Mouse (Mus musculus) midbrain, postnatal 0 days (tissue): Measurements from ENCODE around the gene Fam19a4. TPM values are rescaled to one million over a fixed set of nuclear protein-coding genes. Genes with fewer than 3 reads are reported as not detected.

ENCODE experiments used
- ATAC-seq: fragments of 200-750 bp; cut with Nextera tagmentation; 2 replicates; pipeline ENCODE4 v1.8.0; 2017; ENCODE audit warnings: moderate number of reproducible peaks, mild to moderate bottlenecking, moderate TSS enrichment, moderate library complexity; ENCODE audit not compliant: low FRiP score
- DNase-seq: peaks from one replicate; pipeline ENCODE4 v3.0.0-alpha.2; 2015; ENCODE audit warnings: low spot score
- H3K27ac ChIP-seq: fragments of 300-500 bp; sonication (generic); 2 replicates; pipeline ENCODE4 v1.5.1; 2014; ENCODE audit warnings: low read depth, mild to moderate bottlenecking, low read length, mixed read lengths
- H3K27me3 ChIP-seq: fragments of 300-500 bp; sonication (generic); 2 replicates; pipeline ENCODE4 v1.6.1; 2014; ENCODE audit warnings: low read length, control low read depth, mixed read lengths; ENCODE audit not compliant: insufficient read depth
- H3K36me3 ChIP-seq: fragments of 300-500 bp; sonication (generic); 2 replicates; pipeline ENCODE4 v1.6.1; 2014; ENCODE audit warnings: low read length, control low read depth, mixed read lengths; ENCODE audit not compliant: insufficient read depth
- H3K4me1 ChIP-seq: fragments of 300-500 bp; sonication (generic); 2 replicates; pipeline ENCODE4 v1.6.1; 2014; ENCODE audit warnings: mild to moderate bottlenecking, control low read depth, antibody characterized with exemption, low read length, mixed read lengths; ENCODE audit not compliant: insufficient read depth
- H3K4me2 ChIP-seq: fragments of 300-500 bp; sonication (generic); 2 replicates; pipeline ENCODE4 v1.6.1; 2014; ENCODE audit warnings: low read depth, mild to moderate bottlenecking, low read length, mixed read lengths; ENCODE audit not compliant: poor library complexity, severe bottlenecking
- H3K4me3 ChIP-seq: fragments of 300-500 bp; sonication (generic); 2 replicates; pipeline ENCODE4 v1.5.1; 2014; ENCODE audit warnings: low read depth, mild to moderate bottlenecking, low read length, moderate library complexity
- H3K9ac ChIP-seq: fragments of 300-500 bp; sonication (generic); replicated peaks from 2 replicates; pipeline ENCODE4 v1.6.1; 2014; ENCODE audit warnings: mild to moderate bottlenecking, low read length, moderate library complexity, mixed read lengths; ENCODE audit not compliant: poor library complexity, severe bottlenecking
- H3K9me3 ChIP-seq: fragments of 300-500 bp; sonication (generic); 2 replicates; pipeline ENCODE4 v1.6.1; 2016; ENCODE audit warnings: low read length, control low read depth
- CTCF ChIP-seq: IDR thresholded peaks from 2 replicates; pipeline ENCODE4 v1.5.1; 2016; ENCODE audit warnings: antibody characterized with exemption, mild to moderate bottlenecking
- WGBS: fragments of 180-500 bp; shearing (Covaris S2); extraction: QIAGEN DNeasy Blood & Tissue Kit; methylation state at CpG from one replicate; pipeline ENCODE4 v1.1.7; 2014; 5-methylcytosine and 5-hydroxymethylcytosine counted together
- polyA plus RNA-seq: library from polyadenylated mRNA; unstranded; fragments of >200 nt; fragmentation: Nextera tagmentation; extraction: Ambion mirVana; gene quantifications from 2 replicates; pipeline ENCODE4 v1.2.1, GENCODE M21; 2015
- total RNA-seq: library from RNA; depleted of rRNA; stranded (reverse); fragments of >200 nt; gene quantifications from 2 replicates; pipeline ENCODE4 v1.2.3, GENCODE M21; 2014; rRNA removed

Gene Fam19a4
- total RNA-seq = 4.0 and 5.7 TPM in 2 replicates
- polyA plus RNA-seq = 4.6 and 4.8 TPM in 2 replicates

DNA sequence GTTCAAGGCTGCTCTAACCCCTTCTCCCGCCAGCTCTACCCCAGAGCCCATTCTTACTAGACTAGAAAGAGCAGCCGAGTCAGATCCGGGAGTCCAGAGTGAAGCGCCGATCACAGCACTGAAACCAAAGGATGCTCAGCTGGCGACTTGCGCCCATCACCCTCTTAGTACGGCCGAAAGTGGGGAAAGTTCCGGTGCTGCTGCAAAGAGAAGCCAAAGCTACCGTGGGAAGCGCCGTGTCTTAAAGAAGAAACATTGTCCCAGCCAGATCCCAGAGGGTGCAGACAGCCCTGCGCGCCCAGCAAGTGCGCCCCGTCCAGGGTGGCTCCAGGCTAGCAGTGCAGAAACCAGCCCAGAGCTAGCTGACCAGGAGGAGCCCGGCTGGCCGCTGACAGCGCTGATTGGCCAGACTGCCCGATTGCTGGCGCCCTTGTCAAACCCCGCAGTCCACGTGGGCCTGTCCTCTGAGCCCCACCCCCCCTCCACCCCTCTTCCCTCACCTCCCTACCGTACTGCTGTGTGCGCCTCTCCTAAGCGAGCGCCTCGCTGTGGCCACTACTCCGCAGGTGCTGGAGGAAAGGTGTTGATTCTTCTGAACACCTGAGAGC lies at the start of gene Fam19a4:
Gene Fam19a4 (minus strand): TSS at position 340 of the 608 bp plus-strand sequence.
- Histone ChIP-seq H3K4me3 (peak within 1 kb of the TSS; percentile 37), H3K9ac (no peak within 1 kb of the TSS), H3K27me3 (peaks cover 15% of the 10 kb centered on the region), H3K9me3 (no peaks in the 10 kb centered on the region), H3K36me3 (no peaks in the 10 kb centered on the region), H3K4me1 (no peaks in the 10 kb centered on the region), H3K27ac (no peak within 1 kb of the TSS), H3K4me2 (peak within 1 kb of the TSS; percentile 62)
- DNase-seq (peak; percentile 63), ATAC-seq (peak; percentile 71)
- 2% methylated on average over 30 of the region's 30 CpGs for WGBS
- peak; percentile 43; the same call in 1 of the 2 replicates for TF ChIP-seq CTCF

GRCm38 (mm10) chr6:97106777-97107176 lies 46.6 kb upstream of the Fam19a4 start:
- DNase-seq (peak; percentile 92), ATAC-seq (peak; percentile 68; the same call in 1 of the 2 replicates)
- no peak overlapping the region for H3K27ac ChIP-seq
- H3K4me3 ChIP-seq = no peak overlapping the region
- H3K36me3 ChIP-seq = no peaks in the 10 kb centered on the region
- peaks cover 2% of the 10 kb centered on the region; the same call in 1 of the 2 replicates for H3K4me1 ChIP-seq
- peak; percentile 98 for TF ChIP-seq CTCF
- H3K9ac ChIP-seq = no peak overlapping the region
- H3K27me3 ChIP-seq = no peaks in the 10 kb centered on the region
- WGBS = 14% methylated on average over 2 of the region's 2 CpGs
- H3K4me2 ChIP-seq = no peak overlapping the region
- no peaks in the 10 kb centered on the region for H3K9me3 ChIP-seq

- Histone ChIP-seq H3K4me2 (no peak overlapping the region), H3K36me3 (no peaks in the 10 kb centered on the region), H3K9me3 (no peaks in the 10 kb centered on the region), H3K4me1 (peaks cover 2% of the 10 kb centered on the region; the same call in 1 of the 2 replicates), H3K27ac (no peak overlapping the region), H3K4me3 (no peak overlapping the region), H3K27me3 (no peaks in the 10 kb centered on the region), H3K9ac (no peak overlapping the region)
- peak; percentile 13; the same call in 1 of the 2 replicates for TF ChIP-seq CTCF
- DNase-seq (no peak), ATAC-seq (no peak)
- WGBS = 84% methylated on average over 8 of the region's 8 CpGs
These were observed 45.9 kb upstream of the Fam19a4 start for GRCm38 (mm10) chr6:97106106-97106505.

DNA sequence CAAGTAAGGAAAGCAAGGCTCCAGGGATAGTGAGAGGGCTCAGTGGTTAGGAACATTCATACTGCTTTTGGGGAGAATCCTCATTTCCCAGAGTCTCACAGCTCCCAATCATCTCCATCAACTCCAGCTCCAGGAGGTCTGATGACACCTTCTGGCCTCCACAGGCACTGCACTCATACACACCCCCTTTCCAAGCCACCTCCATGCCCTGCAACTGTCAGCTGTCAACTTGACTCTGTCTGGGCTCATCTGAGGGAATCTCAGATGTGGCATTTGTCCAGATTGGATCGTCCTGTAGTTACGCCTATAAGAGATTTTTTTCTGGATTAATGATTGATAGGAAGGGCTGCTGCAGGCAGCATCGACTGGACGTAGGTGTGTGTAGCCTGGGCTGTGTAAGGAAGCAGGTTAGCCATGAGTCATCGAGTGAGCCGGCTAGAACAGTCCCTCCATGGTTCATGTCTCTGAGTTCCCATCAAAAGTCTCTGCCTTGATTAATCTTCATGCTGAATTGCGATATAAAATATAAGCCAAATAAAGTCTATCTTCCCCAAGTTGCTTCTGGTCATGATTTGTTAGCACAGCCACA lies 44.1 kb upstream of the Fam19a4 start:
- WGBS = 84% methylated on average over 7 of the region's 7 CpGs
- peak; percentile 15 for DNase-seq

DNA sequence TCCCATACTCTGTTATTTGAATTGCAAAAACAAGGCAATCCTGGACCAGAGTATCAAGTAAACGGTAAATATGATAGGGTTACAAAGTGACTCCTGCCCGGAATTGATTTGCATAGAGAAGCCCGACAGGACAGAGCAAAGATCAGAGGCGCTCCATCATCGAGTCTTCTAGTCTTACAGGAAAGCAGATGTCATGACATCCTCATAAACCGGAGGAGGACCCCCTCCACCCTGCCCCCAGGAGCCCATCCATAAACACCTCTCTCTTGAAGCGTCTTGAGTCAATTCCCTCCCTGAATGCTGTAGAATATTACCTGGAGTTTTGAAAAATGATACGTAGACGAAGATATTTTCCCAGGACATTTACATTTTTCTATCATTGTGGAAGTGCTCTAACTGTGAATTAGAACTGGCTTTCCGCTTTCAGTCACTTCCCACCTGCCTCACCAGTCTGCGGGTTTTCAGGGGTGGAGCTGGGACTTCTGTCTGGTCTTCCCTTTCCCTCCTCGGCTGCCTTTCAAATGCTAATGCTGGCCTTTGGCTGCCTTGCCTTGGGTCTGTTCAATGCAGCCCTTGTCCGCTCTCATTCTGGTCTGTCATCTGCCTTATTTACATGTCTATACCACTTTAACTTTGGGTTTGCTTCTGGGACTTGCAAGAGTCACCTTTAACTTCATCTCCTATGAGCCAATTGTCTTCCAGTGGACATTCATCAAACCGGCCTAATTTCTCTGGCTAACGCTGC lies 41.9 kb upstream of the Fam19a4 start:
- Histone ChIP-seq H3K4me2 (no peak overlapping the region), H3K27ac (no peak overlapping the region), H3K9me3 (no peaks in the 10 kb centered on the region), H3K9ac (no peak overlapping the region), H3K27me3 (no peaks in the 10 kb centered on the region), H3K36me3 (no peaks in the 10 kb centered on the region), H3K4me3 (no peak overlapping the region), H3K4me1 (peaks cover 2% of the 10 kb centered on the region; the same call in 1 of the 2 replicates)
- peak; percentile 28 for DNase-seq
- WGBS = 8% methylated on average over 15 of the region's 15 CpGs
- ATAC-seq = no peak
- TF ChIP-seq CTCF = no peak

More for the DNA sequence above, 44.1 kb upstream of the Fam19a4 start:
- H3K27ac ChIP-seq = no peak overlapping the region
- no peaks in the 10 kb centered on the region for H3K9me3 ChIP-seq
- no peak overlapping the region for H3K9ac ChIP-seq
- TF ChIP-seq CTCF = peak; percentile 64
- no peaks in the 10 kb centered on the region for H3K36me3 ChIP-seq
- H3K4me1 ChIP-seq = peaks cover 2% of the 10 kb centered on the region; the same call in 1 of the 2 replicates
- H3K4me2 ChIP-seq = no peak overlapping the region
- H3K27me3 ChIP-seq = no peaks in the 10 kb centered on the region
- no peak overlapping the region for H3K4me3 ChIP-seq
- no peak for ATAC-seq
